Mouse (Mus musculus): ENCODE measurements around the gene Gm20390.

The Gm20390 gene

GRCm38 (mm10) chr11:93968005-93968847 is at the start of gene Gm20390, which contains the start of gene Nme1:
TSS of gene Gm20390 (minus strand) at chr11:93968293.
TSS of gene Nme1 (minus strand) at chr11:93968521.
- DNase-seq (ENCODE audit: low read depth, low spot score): peak; percentile 99

GRCm38 (mm10) chr11:94003346-94003745 is 35.3 kb upstream of the Gm20390 start:
- DNase-seq (ENCODE audit: low read depth, low spot score): no peak

- no peak for DNase-seq (ENCODE audit: low read depth, low spot score)
Observed at GRCm38 (mm10) chr11:93999276-93999675, 31.2 kb upstream of the Gm20390 start.

GRCm38 (mm10) chr11:93997141-93997775 is 29.2 kb upstream of the Gm20390 start:
- no peak for DNase-seq (ENCODE audit: low read depth, low spot score)

GRCm38 (mm10) chr11:93996306-93997140 is 28.4 kb upstream of the Gm20390 start:
- DNase-seq (ENCODE audit: low read depth, low spot score): no peak

- peak; percentile 91 for DNase-seq (ENCODE audit: low read depth, low spot score)
Observed at GRCm38 (mm10) chr11:93995720-93996305, 27.7 kb upstream of the Gm20390 start, which contains the start of gene Spag9. TSS of gene Spag9 (plus strand) at chr11:93996091.

- no peak for DNase-seq (ENCODE audit: low read depth, low spot score)
Observed at GRCm38 (mm10) chr11:93995111-93995719, 27.1 kb upstream of the Gm20390 start.

GRCm38 (mm10) chr11:93994531-93994930 is 26.4 kb upstream of the Gm20390 start:
- DNase-seq (ENCODE audit: low read depth, low spot score): no peak

GRCm38 (mm10) chr11:93988328-93989062 is 20.4 kb upstream of the Gm20390 start:
- no peak for DNase-seq (ENCODE audit: low read depth, low spot score)

- no peak for DNase-seq (ENCODE audit: low read depth, low spot score)
Observed at GRCm38 (mm10) chr11:93987625-93988327, 19.7 kb upstream of the Gm20390 start.

- DNase-seq (ENCODE audit: low read depth, low spot score): no peak
Observed at GRCm38 (mm10) chr11:93987026-93987425, 18.9 kb upstream of the Gm20390 start.

- DNase-seq (ENCODE audit: low read depth, low spot score): no peak
Observed at GRCm38 (mm10) chr11:93986298-93986697, 18.2 kb upstream of the Gm20390 start.

GRCm38 (mm10) chr11:93985265-93985664 is 17.2 kb upstream of the Gm20390 start:
- DNase-seq (ENCODE audit: low read depth, low spot score): no peak

GRCm38 (mm10) chr11:93984619-93985018 is 16.5 kb upstream of the Gm20390 start:
- DNase-seq (ENCODE audit: low read depth, low spot score): no peak

- DNase-seq (ENCODE audit: low read depth, low spot score): no peak
Observed at GRCm38 (mm10) chr11:93979502-93980049, 11.5 kb upstream of the Gm20390 start.

GRCm38 (mm10) chr11:93972951-93973350 is 4.9 kb upstream of the Gm20390 start:
- no peak for DNase-seq (ENCODE audit: low read depth, low spot score)

- no peak for DNase-seq (ENCODE audit: low read depth, low spot score)
Observed at GRCm38 (mm10) chr11:93969799-93970198, 1.7 kb upstream of the Gm20390 start.

- DNase-seq (ENCODE audit: low read depth, low spot score): no peak
Observed at GRCm38 (mm10) chr11:93969171-93969570, 1.1 kb upstream of the Gm20390 start.

- DNase-seq (ENCODE audit: low read depth, low spot score): no peak
Observed at GRCm38 (mm10) chr11:93968848-93969128, 695 bp upstream of the Gm20390 start.

- DNase-seq (ENCODE audit: low read depth, low spot score): no peak
Observed at GRCm38 (mm10) chr11:93967381-93967780, 712 bp downstream of the Gm20390 start.

All from retina, adult 2 months (tissue).